Mouse (Mus musculus): ENCODE results near the gene Nek7. TPM values are rescaled to one million over a fixed set of nuclear protein-coding genes. Genes with fewer than 3 reads are reported as not detected.

Gene Nek7
- polyA plus RNA-seq, 1 experiment from 2014 or later: 16.6 TPM

DNA sequence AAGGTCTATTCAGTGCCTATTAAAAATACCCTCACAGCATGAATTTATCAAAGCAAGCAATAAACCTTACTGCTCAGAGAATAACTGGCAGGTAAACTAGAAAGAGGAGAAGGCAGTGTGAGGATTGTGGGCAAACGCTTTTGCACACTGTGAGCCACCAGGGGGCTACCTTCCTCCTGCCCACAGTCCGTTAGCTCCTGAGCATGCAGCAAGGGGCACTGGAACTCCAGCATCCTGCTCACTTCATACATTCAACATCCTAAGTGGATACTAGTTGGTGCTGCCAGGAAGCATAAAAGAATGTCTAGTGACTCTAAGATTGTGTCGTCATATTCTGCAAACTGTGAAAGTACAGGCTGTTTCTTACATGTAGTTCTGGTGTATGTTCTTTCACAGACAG, 61.6 kb downstream of the Nek7 start:
- no peak overlapping the region for H3K27ac ChIP-seq (ENCODE audit: low read depth, low read length)
- H3K9ac ChIP-seq (ENCODE audit: low read depth, low read length): no peak overlapping the region
- H3K36me3 ChIP-seq (ENCODE audit: control insufficient read depth, insufficient read depth): no peaks in the 10 kb centered on the region
- H3K4me3 ChIP-seq (ENCODE audit: low read depth, low read length): no peak overlapping the region
- H3K9me3 ChIP-seq (ENCODE audit: control insufficient read depth): no peaks in the 10 kb centered on the region
- H3K4me1 ChIP-seq (replicated peaks; ENCODE audit: control insufficient read depth, insufficient read depth, low read length): no peaks in the 10 kb centered on the region
- no peak for ATAC-seq
- peak; percentile 63 for TF ChIP-seq CTCF (IDR thresholded peaks at IDR 0.05; ENCODE audit: low read depth)
- 74% methylated on average over 3 of the region's 3 CpGs for WGBS
- H3K27me3 ChIP-seq (replicated peaks; ENCODE audit: control insufficient read depth, insufficient read depth, low read length): peaks cover 7% of the 10 kb centered on the region; the same call in 1 of the 2 replicates
- H3K4me2 ChIP-seq (replicated peaks; ENCODE audit: low read depth): no peak overlapping the region

GRCm38 (mm10) chr1:138554926-138555325, 65.0 kb downstream of the Nek7 start:
- WGBS: 96% methylated on average over 5 of the region's 5 CpGs
- TF ChIP-seq CTCF (IDR thresholded peaks at IDR 0.05; ENCODE audit: low read depth): no peak

DNA sequence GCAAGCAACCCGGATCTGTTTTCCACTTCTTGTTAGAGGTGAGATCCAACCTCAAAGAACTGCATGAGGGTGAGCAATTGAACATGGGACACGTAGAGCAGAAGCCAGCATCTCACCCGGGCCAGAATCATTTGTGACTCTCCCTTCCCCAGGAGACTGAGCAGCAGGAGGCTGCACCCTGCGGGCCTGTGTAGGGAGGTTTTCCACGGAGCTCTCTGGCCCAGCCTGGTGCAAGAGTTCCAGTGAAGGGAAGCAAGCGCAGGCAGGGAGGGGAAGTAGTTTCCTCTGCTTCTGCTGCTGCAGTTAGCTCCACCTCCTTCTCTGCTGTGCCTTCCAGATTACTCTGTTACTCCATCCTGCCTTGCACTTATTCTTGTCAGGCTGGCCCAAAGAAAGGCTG, 69.8 kb downstream of the Nek7 start:
- no peak for ATAC-seq
- Histone ChIP-seq H3K9ac (ENCODE audit: low read depth, low read length) (no peak overlapping the region), H3K9me3 (ENCODE audit: control insufficient read depth) (no peaks in the 10 kb centered on the region), H3K27ac (ENCODE audit: low read depth, low read length) (no peak overlapping the region), H3K4me3 (ENCODE audit: low read depth, low read length) (no peak overlapping the region), H3K36me3 (ENCODE audit: control insufficient read depth, insufficient read depth) (no peaks in the 10 kb centered on the region), H3K4me1 (replicated peaks; ENCODE audit: control insufficient read depth, insufficient read depth, low read length) (no peaks in the 10 kb centered on the region), H3K4me2 (replicated peaks; ENCODE audit: low read depth) (no peak overlapping the region), H3K27me3 (replicated peaks; ENCODE audit: control insufficient read depth, insufficient read depth, low read length) (no peaks in the 10 kb centered on the region)
- no peak for TF ChIP-seq CTCF (IDR thresholded peaks at IDR 0.05; ENCODE audit: low read depth)
- 52% methylated on average over 6 of the region's 6 CpGs for WGBS

More at GRCm38 (mm10) chr1:138554926-138555325, 65.0 kb downstream of the Nek7 start:
- ATAC-seq: no peak
- H3K9me3 ChIP-seq (ENCODE audit: control insufficient read depth): no peaks in the 10 kb centered on the region
- H3K27ac ChIP-seq (ENCODE audit: low read depth, low read length): no peak overlapping the region
- no peak overlapping the region for H3K9ac ChIP-seq (ENCODE audit: low read depth, low read length)
- no peak overlapping the region for H3K4me3 ChIP-seq (ENCODE audit: low read depth, low read length)
- H3K27me3 ChIP-seq (replicated peaks; ENCODE audit: control insufficient read depth, insufficient read depth, low read length): no peaks in the 10 kb centered on the region
- no peak overlapping the region for H3K4me2 ChIP-seq (replicated peaks; ENCODE audit: low read depth)
- H3K4me1 ChIP-seq (replicated peaks; ENCODE audit: control insufficient read depth, insufficient read depth, low read length): no peaks in the 10 kb centered on the region
- no peaks in the 10 kb centered on the region for H3K36me3 ChIP-seq (ENCODE audit: control insufficient read depth, insufficient read depth)

DNA sequence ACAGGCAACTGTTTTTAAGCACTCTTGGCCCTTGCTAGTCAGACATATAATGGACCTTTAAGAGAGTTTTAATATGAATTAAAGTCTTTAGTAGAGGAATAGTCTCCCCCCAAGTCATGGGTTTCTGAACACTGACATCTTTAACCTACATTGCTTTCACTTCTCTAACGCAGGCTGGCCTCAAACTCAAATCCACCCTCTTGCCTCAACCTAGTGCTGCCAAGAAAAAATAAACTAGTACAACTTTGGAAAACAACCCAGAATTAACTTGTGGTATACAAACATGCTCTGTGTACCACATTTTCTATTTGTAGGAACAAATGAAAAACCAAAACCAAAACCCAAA, 77.8 kb downstream of the Nek7 start:
- Histone ChIP-seq H3K27ac (ENCODE audit: low read depth, low read length) (no peak overlapping the region), H3K36me3 (ENCODE audit: control insufficient read depth, insufficient read depth) (no peaks in the 10 kb centered on the region), H3K9ac (ENCODE audit: low read depth, low read length) (no peak overlapping the region), H3K4me2 (replicated peaks; ENCODE audit: low read depth) (no peak overlapping the region), H3K27me3 (replicated peaks; ENCODE audit: control insufficient read depth, insufficient read depth, low read length) (no peaks in the 10 kb centered on the region), H3K4me1 (replicated peaks; ENCODE audit: control insufficient read depth, insufficient read depth, low read length) (no peaks in the 10 kb centered on the region), H3K4me3 (ENCODE audit: low read depth, low read length) (no peak overlapping the region), H3K9me3 (ENCODE audit: control insufficient read depth) (no peaks in the 10 kb centered on the region)
- TF ChIP-seq CTCF (IDR thresholded peaks at IDR 0.05; ENCODE audit: low read depth): no peak
- WGBS: 69% methylated on average over 1 of the region's 1 CpGs
- no peak for ATAC-seq

DNA sequence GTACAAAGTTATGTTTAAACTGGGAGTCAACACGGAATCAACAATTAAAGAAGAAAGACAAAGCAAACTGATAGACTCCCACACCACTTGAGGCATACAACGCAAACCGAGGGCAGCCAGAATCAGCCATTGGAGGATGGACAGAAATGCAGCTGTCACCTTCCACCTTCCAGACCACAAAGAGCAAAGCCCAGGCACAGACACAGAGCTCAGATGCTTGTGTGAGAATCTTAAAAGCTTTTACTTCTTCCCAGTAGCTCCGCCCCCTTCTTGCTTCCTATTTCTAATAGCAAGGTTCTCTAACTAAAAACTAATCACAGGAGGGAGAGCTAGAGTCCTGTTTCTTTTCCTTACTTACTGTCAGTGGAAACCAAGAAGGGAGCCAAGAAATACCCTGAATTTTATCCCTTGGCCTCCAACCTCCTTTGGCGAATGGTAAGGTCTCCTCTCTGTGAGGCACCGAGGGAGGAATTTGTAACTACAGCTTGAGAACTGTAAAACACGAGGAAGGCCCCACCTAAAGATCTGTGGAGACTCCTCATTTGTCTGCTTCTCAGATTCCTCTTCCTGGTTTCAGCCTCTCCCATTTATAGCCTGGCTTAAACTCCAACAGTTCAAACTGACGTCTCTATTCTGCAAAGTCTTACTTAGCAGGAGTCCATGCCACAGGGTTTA, 78.3 kb downstream of the Nek7 start:
- Histone ChIP-seq H3K27ac (ENCODE audit: low read depth, low read length) (no peak overlapping the region), H3K9me3 (ENCODE audit: control insufficient read depth) (no peaks in the 10 kb centered on the region), H3K27me3 (replicated peaks; ENCODE audit: control insufficient read depth, insufficient read depth, low read length) (no peaks in the 10 kb centered on the region), H3K9ac (ENCODE audit: low read depth, low read length) (no peak overlapping the region), H3K4me3 (ENCODE audit: low read depth, low read length) (no peak overlapping the region), H3K4me1 (replicated peaks; ENCODE audit: control insufficient read depth, insufficient read depth, low read length) (no peaks in the 10 kb centered on the region), H3K36me3 (ENCODE audit: control insufficient read depth, insufficient read depth) (no peaks in the 10 kb centered on the region), H3K4me2 (replicated peaks; ENCODE audit: low read depth) (peak overlapping the region; percentile 21; the same call in 1 of the 2 replicates)
- no peak for TF ChIP-seq CTCF (IDR thresholded peaks at IDR 0.05; ENCODE audit: low read depth)
- 46% methylated on average over 8 of the region's 8 CpGs for WGBS
- no peak for ATAC-seq

GRCm38 (mm10) chr1:138539713-138540112, 80.2 kb downstream of the Nek7 start:
- Histone ChIP-seq H3K27me3 (replicated peaks; ENCODE audit: control insufficient read depth, insufficient read depth, low read length) (no peaks in the 10 kb centered on the region), H3K27ac (ENCODE audit: low read depth, low read length) (no peak overlapping the region), H3K4me1 (replicated peaks; ENCODE audit: control insufficient read depth, insufficient read depth, low read length) (no peaks in the 10 kb centered on the region), H3K9me3 (ENCODE audit: control insufficient read depth) (no peaks in the 10 kb centered on the region), H3K9ac (ENCODE audit: low read depth, low read length) (no peak overlapping the region), H3K4me3 (ENCODE audit: low read depth, low read length) (no peak overlapping the region), H3K4me2 (replicated peaks; ENCODE audit: low read depth) (no peak overlapping the region), H3K36me3 (ENCODE audit: control insufficient read depth, insufficient read depth) (no peaks in the 10 kb centered on the region)
- 100% methylated on average over 1 of the region's 1 CpGs for WGBS
- no peak for TF ChIP-seq CTCF (IDR thresholded peaks at IDR 0.05; ENCODE audit: low read depth)
- ATAC-seq: no peak

DNA sequence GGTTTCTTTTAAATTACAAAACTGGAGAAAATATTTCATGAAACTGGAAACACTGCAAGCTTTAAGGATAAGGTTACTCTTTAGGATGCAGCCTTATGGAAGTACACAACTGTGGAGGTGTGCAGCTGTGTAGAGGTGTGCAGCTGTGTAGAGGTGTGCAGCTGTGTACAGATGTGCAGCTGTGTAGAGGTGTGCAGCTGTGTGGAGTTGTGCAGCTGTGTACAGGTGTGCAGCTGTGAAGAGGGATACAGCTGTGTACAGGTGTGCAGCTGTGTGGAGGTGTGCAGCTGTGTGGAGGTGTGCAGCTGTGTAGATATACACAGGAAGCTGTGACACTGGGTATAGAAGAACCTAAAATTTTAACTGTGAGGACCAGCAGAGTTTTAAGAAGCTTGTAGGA, 81.7 kb downstream of the Nek7 start:
- H3K4me2 ChIP-seq (replicated peaks; ENCODE audit: low read depth): no peak overlapping the region
- no peak for ATAC-seq
- TF ChIP-seq CTCF (IDR thresholded peaks at IDR 0.05; ENCODE audit: low read depth): no peak

More for the DNA sequence above, 81.7 kb downstream of the Nek7 start:
- H3K27me3 ChIP-seq (replicated peaks; ENCODE audit: control insufficient read depth, insufficient read depth, low read length): no peaks in the 10 kb centered on the region
- H3K4me1 ChIP-seq (replicated peaks; ENCODE audit: control insufficient read depth, insufficient read depth, low read length): no peaks in the 10 kb centered on the region
- no peaks in the 10 kb centered on the region for H3K36me3 ChIP-seq (ENCODE audit: control insufficient read depth, insufficient read depth)
- H3K4me3 ChIP-seq (ENCODE audit: low read depth, low read length): no peak overlapping the region
- no peak overlapping the region for H3K9ac ChIP-seq (ENCODE audit: low read depth, low read length)
- H3K27ac ChIP-seq (ENCODE audit: low read depth, low read length): no peak overlapping the region
- no peaks in the 10 kb centered on the region for H3K9me3 ChIP-seq (ENCODE audit: control insufficient read depth)

Data from intestine, postnatal 0 days (tissue).